Mouse (Mus musculus): Measurements from ENCODE around the gene Pgpep1l. TPM values are rescaled to one million over a fixed set of nuclear protein-coding genes. Genes with fewer than 3 reads are reported as not detected.
A peak's percentile ranks its signal among the peaks of the same experiment; 100 is the strongest.
"Not testable (repeated sequence)": the region's sequence is repeated elsewhere in the genome, so short reads cannot be mapped to it uniquely, and the experiment has no call there.

The Pgpep1l gene
- polyA plus RNA-seq, 1 experiment from 2014 or later, result 0.31 TPM

DNA sequence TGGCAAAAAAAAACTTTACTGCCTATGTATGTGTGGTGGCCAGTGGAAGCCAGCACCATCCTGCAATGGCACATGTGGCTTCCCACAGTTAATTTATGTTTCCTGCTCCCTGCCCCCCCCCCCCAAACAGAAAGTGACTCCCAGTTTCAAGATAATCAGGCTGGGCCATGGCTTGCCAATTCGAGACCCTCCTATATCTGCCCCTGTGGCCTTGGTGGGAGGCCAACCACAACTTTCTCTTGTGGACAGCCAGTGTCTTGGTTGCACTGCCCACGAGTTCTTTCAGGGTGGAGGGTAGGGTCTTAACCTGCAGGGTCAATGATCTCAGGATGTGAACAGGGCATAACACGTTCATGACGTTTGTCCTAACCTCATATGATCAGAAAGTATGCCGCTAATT lies 32.5 kb upstream of the Pgpep1l start:
- 92% methylated on average over 5 of the region's 5 CpGs for WGBS

DNA sequence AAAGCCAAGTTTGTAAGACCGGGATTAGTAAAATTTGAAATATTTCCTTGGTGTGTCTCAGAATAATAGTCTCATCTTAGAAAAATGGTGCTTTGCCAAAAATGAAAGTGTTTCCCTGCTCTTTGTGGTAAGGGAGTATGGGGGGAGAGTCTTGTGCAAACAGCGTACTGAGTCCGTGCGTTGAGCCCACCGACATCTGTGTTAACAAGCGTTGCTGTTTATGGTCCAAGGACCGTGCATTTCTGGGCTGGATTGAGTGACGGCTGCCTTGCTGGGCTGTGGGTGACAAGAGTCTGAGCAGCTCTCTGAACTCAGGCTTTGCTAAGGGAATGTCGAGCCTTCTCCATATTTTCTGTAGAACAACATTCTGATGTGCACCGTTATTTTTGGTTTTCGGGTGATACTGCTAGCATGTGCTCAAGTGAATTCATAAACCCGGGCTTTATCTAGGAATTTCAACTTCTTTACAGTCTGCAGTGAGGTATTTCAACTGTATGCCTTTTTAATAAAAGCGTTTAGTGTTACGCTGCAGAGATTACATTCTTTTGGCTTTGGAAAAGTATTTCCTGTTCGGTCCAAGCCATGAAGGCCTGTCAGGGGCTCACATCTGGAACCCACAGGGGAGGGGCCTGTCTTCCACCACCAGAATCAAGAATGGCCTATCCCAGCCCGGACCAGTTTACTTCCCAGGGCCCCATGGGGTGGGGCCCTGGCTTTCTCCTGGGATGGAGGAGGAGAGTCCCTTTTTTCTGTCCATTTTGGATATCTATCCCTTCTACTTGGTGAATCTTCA lies 30.2 kb upstream of the Pgpep1l start:
- H3K36me3 ChIP-seq, result no peaks in the 10 kb centered on the region
- peak overlapping the region; percentile 45 for H3K4me2 ChIP-seq
- H3K4me1 ChIP-seq, result peaks cover 13% of the 10 kb centered on the region
- H3K27me3 ChIP-seq, result no peaks in the 10 kb centered on the region
- peak overlapping the region; percentile 78 for H3K27ac ChIP-seq
- H3K9me3 ChIP-seq, result no peaks in the 10 kb centered on the region
- no peak overlapping the region for H3K9ac ChIP-seq
- WGBS, result 24% methylated on average over 16 of the region's 16 CpGs
- no peak for ATAC-seq (ENCODE audit: insufficient number of reproducible peaks, insufficient read depth, low FRiP score, low TSS enrichment, low read depth)
- no peak overlapping the region for H3K4me3 ChIP-seq

More for the DNA sequence above, 32.5 kb upstream of the Pgpep1l start:
- H3K9ac ChIP-seq, result no peak overlapping the region
- H3K4me1 ChIP-seq, result peaks cover 13% of the 10 kb centered on the region
- H3K9me3 ChIP-seq, result no peaks in the 10 kb centered on the region
- no peak overlapping the region for H3K4me3 ChIP-seq
- H3K27ac ChIP-seq, result no peak overlapping the region
- no peak for ATAC-seq (ENCODE audit: insufficient number of reproducible peaks, insufficient read depth, low FRiP score, low TSS enrichment, low read depth)
- no peak overlapping the region for H3K4me2 ChIP-seq
- no peaks in the 10 kb centered on the region for H3K27me3 ChIP-seq
- H3K36me3 ChIP-seq, result no peaks in the 10 kb centered on the region

DNA sequence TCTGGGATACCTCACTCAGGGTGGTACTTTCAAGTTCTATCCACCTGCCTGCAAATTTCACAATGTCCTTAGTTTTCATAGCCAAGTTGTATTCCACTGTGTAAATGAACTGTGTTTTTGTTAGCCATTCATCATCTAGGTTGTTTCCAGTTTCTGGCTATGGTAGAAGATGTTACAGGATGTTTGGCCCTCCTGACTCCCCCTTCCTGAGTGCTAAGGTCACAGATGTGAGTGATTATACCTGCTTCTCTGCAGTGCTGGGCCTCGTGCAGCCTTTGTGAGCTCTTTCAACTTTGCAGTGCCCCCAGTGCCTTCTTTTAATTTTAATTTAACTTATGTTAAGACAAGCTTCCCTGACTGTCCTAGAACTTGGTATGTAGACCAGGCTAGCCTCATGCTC lies 27.6 kb upstream of the Pgpep1l start:
- peaks cover 13% of the 10 kb centered on the region for H3K4me1 ChIP-seq
- no peaks in the 10 kb centered on the region for H3K36me3 ChIP-seq
- no peaks in the 10 kb centered on the region for H3K27me3 ChIP-seq
- no peaks in the 10 kb centered on the region for H3K9me3 ChIP-seq
- H3K4me3 ChIP-seq, result no peak overlapping the region
- H3K4me2 ChIP-seq, result no peak overlapping the region
- no peak overlapping the region for H3K9ac ChIP-seq
- WGBS, result 34% methylated on average over 1 of the region's 1 CpGs
- no peak for ATAC-seq (ENCODE audit: insufficient number of reproducible peaks, insufficient read depth, low FRiP score, low TSS enrichment, low read depth)
- H3K27ac ChIP-seq, result no peak overlapping the region

DNA sequence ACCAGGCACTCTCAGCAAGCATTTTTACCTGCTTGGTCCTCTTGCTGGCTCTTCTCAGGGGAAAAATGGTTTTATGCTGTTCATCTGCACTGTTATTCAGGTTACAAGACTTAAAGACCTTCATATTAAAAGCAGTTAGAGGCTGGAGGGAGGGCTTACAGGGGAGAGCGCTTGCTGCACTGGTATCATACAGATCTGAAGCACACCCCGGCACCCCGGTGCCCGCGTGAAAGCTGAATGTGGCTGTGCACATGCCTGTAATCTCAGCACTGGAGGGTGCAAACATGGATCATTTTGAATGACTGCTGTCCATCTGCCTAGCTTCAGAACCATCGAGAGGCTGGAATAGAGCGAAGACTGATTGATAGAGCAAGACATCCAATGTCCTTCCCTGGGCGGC lies 25.0 kb upstream of the Pgpep1l start:
- no peaks in the 10 kb centered on the region for H3K36me3 ChIP-seq
- ATAC-seq (ENCODE audit: insufficient number of reproducible peaks, insufficient read depth, low FRiP score, low TSS enrichment, low read depth), result no peak
- H3K4me3 ChIP-seq, result no peak overlapping the region
- H3K27me3 ChIP-seq, result no peaks in the 10 kb centered on the region
- H3K9me3 ChIP-seq, result no peaks in the 10 kb centered on the region
- no peak overlapping the region for H3K4me2 ChIP-seq
- H3K9ac ChIP-seq, result no peak overlapping the region
- H3K4me1 ChIP-seq, result peaks cover 20% of the 10 kb centered on the region
- H3K27ac ChIP-seq, result no peak overlapping the region
- WGBS, result 92% methylated on average over 8 of the region's 8 CpGs

DNA sequence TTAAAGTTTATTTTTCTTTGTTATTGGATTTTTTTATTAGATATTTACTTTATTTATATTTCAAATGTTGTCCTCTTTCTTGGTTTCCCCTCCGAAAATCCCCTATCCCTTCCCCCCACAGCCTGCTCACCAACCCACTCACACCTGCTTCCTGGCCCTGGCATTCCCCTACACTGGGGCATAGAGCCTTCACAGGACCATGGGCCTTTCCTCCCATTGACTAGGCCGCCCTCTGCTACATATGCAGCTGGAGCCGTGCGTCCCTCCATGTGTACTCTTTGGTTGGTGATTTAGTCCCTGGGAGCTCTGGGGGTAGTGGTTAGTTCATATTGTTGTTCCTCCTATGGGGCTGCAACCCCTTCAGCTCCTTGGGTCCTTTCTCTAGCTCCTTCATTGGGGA lies 24.0 kb upstream of the Pgpep1l start:
- not testable (repeated sequence) for H3K9me3 ChIP-seq

DNA sequence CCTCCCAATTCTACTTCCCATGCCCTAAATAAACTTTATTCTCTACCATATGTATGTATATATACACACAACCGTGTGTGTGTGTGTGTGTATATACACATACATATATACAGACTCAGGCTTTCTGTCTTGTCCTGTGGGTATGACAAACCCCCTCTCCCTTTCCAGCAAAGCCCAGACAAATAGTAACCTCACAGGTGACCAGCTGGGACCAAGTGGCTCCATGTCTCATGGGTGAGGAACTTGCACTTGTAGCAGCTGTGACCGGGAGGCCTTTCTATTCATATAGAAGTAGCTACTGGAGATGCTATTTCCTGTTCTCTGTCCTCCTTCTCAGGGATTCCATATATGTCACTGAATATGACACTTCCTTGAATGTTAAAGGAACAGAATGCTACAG lies 23.5 kb upstream of the Pgpep1l start:
- H3K27ac ChIP-seq, result no peak overlapping the region
- H3K4me3 ChIP-seq, result no peak overlapping the region
- H3K36me3 ChIP-seq, result no peaks in the 10 kb centered on the region
- H3K27me3 ChIP-seq, result no peaks in the 10 kb centered on the region
- H3K4me2 ChIP-seq, result no peak overlapping the region
- no peak overlapping the region for H3K9ac ChIP-seq
- WGBS, result 79% methylated on average over 2 of the region's 2 CpGs
- peaks cover 17% of the 10 kb centered on the region for H3K4me1 ChIP-seq
- no peak for ATAC-seq (ENCODE audit: insufficient number of reproducible peaks, insufficient read depth, low FRiP score, low TSS enrichment, low read depth)
- no peaks in the 10 kb centered on the region for H3K9me3 ChIP-seq

More for the DNA sequence above, 24.0 kb upstream of the Pgpep1l start:
- H3K27me3 ChIP-seq; H3K4me2 ChIP-seq; ATAC-seq (ENCODE audit: insufficient number of reproducible peaks, insufficient read depth, low FRiP score, low TSS enrichment, low read depth); H3K27ac ChIP-seq; H3K36me3 ChIP-seq; H3K9ac ChIP-seq; H3K4me3 ChIP-seq: not testable (repeated sequence)
- H3K4me1 ChIP-seq, result peaks cover 18% of the 10 kb centered on the region
- 90% methylated on average over 4 of the region's 4 CpGs for WGBS

DNA sequence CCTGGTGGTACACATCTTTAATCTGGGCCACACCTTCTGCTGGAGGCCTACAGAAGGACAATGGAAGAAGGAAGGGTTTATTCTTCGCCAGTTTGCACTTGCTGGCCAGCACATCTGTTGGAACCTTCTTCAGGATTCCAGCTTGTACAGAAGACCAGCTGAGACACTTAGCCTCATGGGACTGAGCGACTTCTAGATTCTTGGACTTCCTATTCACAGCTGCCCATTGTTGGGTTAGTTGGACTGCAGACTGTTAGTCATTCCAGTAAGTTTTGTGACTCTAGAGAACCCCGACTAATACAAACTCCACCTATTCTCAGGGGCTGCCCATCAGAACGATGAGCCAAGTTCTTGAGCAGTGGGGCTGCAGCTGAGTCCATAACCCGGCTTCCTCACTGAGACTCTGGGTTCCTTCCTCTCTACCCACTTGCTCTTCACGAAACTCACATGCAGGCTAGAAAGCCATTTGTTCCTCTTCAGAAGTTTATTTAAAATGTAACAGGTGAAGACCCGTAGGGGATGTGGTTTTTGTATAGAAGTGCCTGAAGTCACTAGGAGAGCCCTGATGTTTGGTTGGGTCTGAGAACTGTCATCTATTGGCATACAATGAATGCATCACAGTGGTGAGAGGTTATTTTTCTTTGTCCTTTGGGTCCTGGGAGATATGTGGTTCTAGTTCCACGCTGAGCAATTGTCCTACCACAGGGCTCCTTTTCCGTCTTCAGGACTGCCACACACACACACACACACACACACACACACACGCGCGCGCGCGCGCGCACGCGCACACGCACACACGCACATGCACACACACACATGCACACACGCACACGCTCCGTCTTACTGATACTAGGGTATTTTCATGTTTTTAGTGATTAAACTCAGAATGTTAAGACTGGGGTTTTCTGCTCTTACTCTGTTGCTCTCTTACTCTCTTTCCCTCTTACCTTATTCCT lies 22.8 kb upstream of the Pgpep1l start:
- Histone ChIP-seq H3K27ac (peak overlapping the region; percentile 30; the same call in 1 of the 2 replicates), H3K9ac (no peak overlapping the region), H3K4me1 (peaks cover 17% of the 10 kb centered on the region), H3K4me3 (no peak overlapping the region), H3K36me3 (no peaks in the 10 kb centered on the region), H3K4me2 (no peak overlapping the region), H3K9me3 (no peaks in the 10 kb centered on the region), H3K27me3 (no peaks in the 10 kb centered on the region)
- WGBS, result 93% methylated on average over 24 of the region's 24 CpGs
- ATAC-seq (ENCODE audit: insufficient number of reproducible peaks, insufficient read depth, low FRiP score, low TSS enrichment, low read depth), result no peak

DNA sequence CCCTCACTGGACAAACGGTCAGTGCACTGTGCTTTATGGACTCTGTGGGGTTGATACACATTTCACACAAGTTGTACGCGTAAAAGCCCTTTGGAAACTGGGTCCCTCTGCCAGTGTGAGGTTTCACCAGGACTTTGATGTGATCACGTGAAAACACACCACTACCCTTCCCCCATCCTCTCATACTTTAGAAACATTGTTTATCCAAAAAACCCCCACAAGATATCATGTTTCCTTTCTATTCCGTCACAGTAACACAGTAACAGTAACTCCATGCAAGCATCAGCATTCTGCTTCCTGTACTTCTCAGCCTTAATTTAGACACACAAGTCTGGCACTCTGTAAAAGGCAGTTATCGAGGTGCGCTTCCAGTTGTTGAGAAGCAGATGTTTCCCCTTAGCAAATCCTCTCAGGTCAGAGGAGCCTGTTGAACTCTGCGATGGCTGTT lies 21.8 kb upstream of the Pgpep1l start:
- Histone ChIP-seq H3K27me3 (no peaks in the 10 kb centered on the region), H3K27ac (peak overlapping the region; percentile 65), H3K9me3 (no peaks in the 10 kb centered on the region), H3K4me3 (no peak overlapping the region), H3K4me2 (no peak overlapping the region), H3K9ac (no peak overlapping the region), H3K36me3 (no peaks in the 10 kb centered on the region), H3K4me1 (peaks cover 17% of the 10 kb centered on the region)
- 18% methylated on average over 8 of the region's 8 CpGs for WGBS
- ATAC-seq (ENCODE audit: insufficient number of reproducible peaks, insufficient read depth, low FRiP score, low TSS enrichment, low read depth), result peak; percentile 59; the same call in 1 of the 2 replicates

DNA sequence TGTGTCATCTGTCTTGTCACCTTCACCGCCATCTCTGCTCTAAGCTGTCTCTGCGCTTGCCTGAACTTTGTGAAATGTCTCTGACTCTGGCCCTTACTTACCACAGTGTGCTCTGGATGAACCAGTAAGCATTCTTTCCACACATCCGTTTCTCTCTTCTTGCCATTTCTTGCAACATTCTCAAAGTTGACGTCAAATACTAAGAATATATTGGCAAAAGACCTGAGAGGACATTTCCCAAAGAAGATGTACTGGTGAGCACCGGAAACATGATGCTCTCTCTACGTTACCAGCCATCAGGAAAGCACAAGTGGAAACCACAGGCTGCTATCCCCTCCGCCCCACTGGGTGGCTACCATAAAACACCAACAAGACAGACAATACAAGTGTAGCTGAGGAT lies 19.7 kb upstream of the Pgpep1l start:
- Histone ChIP-seq H3K4me3 (no peak overlapping the region), H3K36me3 (no peaks in the 10 kb centered on the region), H3K27me3 (no peaks in the 10 kb centered on the region), H3K9me3 (no peaks in the 10 kb centered on the region), H3K4me2 (no peak overlapping the region), H3K4me1 (peaks cover 21% of the 10 kb centered on the region), H3K27ac (no peak overlapping the region), H3K9ac (no peak overlapping the region)
- 80% methylated on average over 7 of the region's 7 CpGs for WGBS
- no peak for ATAC-seq (ENCODE audit: insufficient number of reproducible peaks, insufficient read depth, low FRiP score, low TSS enrichment, low read depth)

DNA sequence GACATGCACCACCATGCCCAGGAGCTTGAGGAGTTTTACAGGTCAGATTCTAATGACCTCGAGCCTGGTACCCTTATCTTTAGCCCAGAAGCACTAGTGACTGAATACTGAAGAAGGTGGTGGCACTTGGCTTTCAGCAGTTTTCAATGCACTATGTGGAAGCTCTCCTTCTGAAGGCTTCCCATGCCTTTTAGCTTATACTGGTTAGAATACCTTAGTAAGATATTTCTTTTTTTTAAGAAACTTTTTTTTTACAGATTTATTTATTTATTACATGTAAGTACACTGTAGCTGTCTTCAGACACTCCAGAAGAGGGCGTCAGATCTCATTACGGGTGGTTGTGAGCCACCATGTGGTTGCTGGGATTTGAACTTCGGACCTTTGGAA lies 19.1 kb upstream of the Pgpep1l start:
- not testable (repeated sequence) for H3K36me3 ChIP-seq; ATAC-seq (ENCODE audit: insufficient number of reproducible peaks, insufficient read depth, low FRiP score, low TSS enrichment, low read depth); H3K4me2 ChIP-seq; H3K9me3 ChIP-seq; H3K27ac ChIP-seq; H3K27me3 ChIP-seq; H3K4me3 ChIP-seq; H3K9ac ChIP-seq
- peaks cover 26% of the 10 kb centered on the region for H3K4me1 ChIP-seq
- WGBS, result 82% methylated on average over 4 of the region's 4 CpGs

DNA sequence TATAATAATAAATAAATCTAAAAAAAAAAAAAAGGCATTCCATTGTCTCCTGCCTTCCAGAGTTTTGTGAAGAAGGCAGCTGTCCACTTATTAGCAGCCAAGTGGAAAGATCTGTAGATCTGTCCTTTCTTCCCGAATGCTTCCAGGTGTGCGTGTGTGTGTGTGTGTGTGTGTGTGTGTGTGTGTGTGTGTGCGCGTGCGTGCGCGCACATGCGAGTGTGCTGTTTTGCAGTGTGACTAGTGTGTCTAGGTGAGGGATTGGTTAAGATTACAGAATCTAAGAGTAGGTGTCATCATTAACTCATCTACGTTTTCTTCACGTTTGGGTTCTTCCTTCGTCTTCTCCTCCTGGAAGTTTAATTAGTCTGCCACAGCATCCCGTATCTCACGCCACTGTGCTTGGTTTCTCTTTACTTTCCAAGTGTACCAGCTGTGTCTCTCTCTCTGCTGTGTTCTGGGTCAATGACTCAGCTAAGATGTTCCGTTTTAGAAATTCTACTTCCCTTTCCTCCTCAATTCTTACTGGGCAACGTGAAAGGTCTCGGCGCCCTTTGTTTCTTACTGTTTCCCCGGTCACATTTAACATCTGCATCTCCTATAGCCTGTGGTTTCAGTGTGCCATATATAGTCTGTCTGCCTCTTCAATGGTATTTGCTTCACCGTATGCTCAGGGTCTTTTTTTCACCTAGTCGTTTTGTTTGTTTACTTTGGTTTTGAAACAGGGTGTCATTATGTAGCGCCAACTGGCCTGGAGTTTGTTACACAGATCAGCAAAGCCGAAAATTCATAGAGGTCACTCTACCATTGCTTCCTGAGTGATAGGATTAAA lies 18.5 kb upstream of the Pgpep1l start:
- Histone ChIP-seq H3K4me1 (peaks cover 32% of the 10 kb centered on the region), H3K27ac (no peak overlapping the region), H3K4me3 (no peak overlapping the region), H3K27me3 (no peaks in the 10 kb centered on the region), H3K4me2 (no peak overlapping the region), H3K9ac (no peak overlapping the region), H3K36me3 (no peaks in the 10 kb centered on the region), H3K9me3 (no peaks in the 10 kb centered on the region)
- ATAC-seq (ENCODE audit: insufficient number of reproducible peaks, insufficient read depth, low FRiP score, low TSS enrichment, low read depth), result no peak
- WGBS, result 79% methylated on average over 22 of the region's 22 CpGs

Measured in embryonic facial prominence, embryonic 13.5 days (tissue).